Mouse (Mus musculus): ENCODE measurements around the gene Selenos.

- TF ChIP-seq GATA1 (IDR thresholded peaks at IDR 0.05; ENCODE audit: low read length), result no peak
- no peak for TF ChIP-seq TAL1 (IDR thresholded peaks at IDR 0.05; ENCODE audit: low read length)
Observed at GRCm38 (mm10) chr7:66128857-66129256, 49.4 kb downstream of the Selenos start.
